ENCODE assay signal across 13 mouse cellular contexts in the genomic region with DNA sequence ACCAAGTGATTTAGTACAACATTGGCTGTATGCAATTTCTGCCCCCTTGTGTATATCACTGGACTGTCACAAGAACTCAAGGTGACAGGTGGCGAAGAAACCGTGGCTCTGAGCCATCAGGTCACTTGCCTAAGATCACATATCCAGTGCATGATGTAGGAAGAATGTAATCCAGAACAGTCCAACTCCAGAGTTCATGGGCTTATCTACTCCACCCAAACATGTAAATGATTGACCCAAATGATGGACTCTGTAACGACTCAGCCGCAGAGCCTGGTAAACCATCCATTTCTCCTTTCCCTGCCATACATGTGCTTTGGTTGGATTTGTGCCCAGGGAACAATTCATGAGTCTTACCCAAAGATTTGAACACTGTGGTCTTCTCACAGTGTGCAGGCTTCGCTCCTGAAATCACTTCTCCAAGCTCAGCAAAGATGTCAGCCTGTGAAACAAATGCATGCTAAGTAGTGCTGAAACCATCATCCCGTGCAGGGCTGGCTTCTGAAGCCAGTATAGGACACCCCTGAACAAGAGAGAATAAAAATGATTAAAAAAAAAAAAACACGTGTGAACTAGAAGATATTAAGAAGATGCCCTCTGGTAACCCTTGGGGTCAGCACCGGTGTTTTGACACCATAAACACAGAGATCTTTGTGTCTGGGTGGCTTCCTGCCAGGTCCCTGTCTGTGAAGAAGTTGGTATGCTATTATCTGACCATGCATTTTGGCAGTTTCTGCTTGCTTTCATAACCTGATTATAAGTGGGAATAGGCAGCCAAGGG. TPM values are rescaled to one million over a fixed set of nuclear protein-coding genes. Genes with fewer than 3 reads are reported as not detected.
A peak's percentile ranks its signal among the peaks of the same experiment; 100 is the strongest.
DNase-seq lines count a peak whose midpoint lies in the region; ATAC-seq and TF ChIP-seq lines count a peak whose summit lies in the region.
"Had no signal": no experiment of that assay in that cellular context is flagged by ENCODE, and none has a peak within 500 bp of the region (broad histone marks: within the 10 kb centered on the region; RNA-seq: fewer than 3 reads in every experiment).

No protein-coding gene starts in this region.

- H3K27me3 ChIP-seq in intestine, postnatal 0 days (replicated peaks; ENCODE audit: control insufficient read depth, insufficient read depth, low read length) = no peaks in the 10 kb centered on the region

- 28% methylated on average over 8 of the region's 8 CpGs for WGBS in intestine, postnatal 0 days

- H3K9me3 ChIP-seq in intestine, postnatal 0 days (ENCODE audit: control insufficient read depth) = no peaks in the 10 kb centered on the region

- no peak for DNase-seq in layer of hippocampus, adult 2 months (ENCODE audit: low spot score in 2 of 2)
- DNase-seq in layer of hippocampus, adult 8-10 months (ENCODE audit: low spot score in 2 of 2) = no peak
- peak; percentile 21 to 50 for DNase-seq in kidney, postnatal 4 days
- peak; percentile 61 for DNase-seq in yolk sac, embryonic 10.5 days (ENCODE audit: low spot score)
- no peak for DNase-seq in urinary bladder, postnatal 36 days (ENCODE audit: low spot score in 2 of 2)
- DNase-seq in layer of hippocampus, postnatal 36 days = no peak
- DNase-seq: gastrocnemius, postnatal 14 days; thymus, adult 18-20 months had no signal

- H3K36me3 ChIP-seq in intestine, postnatal 0 days (ENCODE audit: control insufficient read depth, insufficient read depth) = no peaks in the 10 kb centered on the region

- no peak overlapping the region for H3K9ac ChIP-seq in intestine, postnatal 0 days (ENCODE audit: low read depth, low read length)

- peak; percentile 89 for ATAC-seq in intestine, postnatal 0 days

- 0 out of 2 replicates have a peak overlapping the region, but pooled peaks have one; percentile 32 for H3K4me2 ChIP-seq in intestine, postnatal 0 days (replicated peaks; ENCODE audit: low read depth)

- H3K4me1 ChIP-seq in intestine, postnatal 0 days (replicated peaks; ENCODE audit: control insufficient read depth, insufficient read depth, low read length) = no peaks in the 10 kb centered on the region

- TF ChIP-seq CTCF in layer of hippocampus, adult 2 months (conservative IDR thresholded peaks at IDR 0.05) = no peak
- TF ChIP-seq CTCF in intestine, postnatal 0 days (IDR thresholded peaks at IDR 0.05; ENCODE audit: low read depth) = peak; percentile 61

- peak overlapping the region; percentile 3; the same call in 1 of the 2 replicates for H3K27ac ChIP-seq in layer of hippocampus, adult 2 months
- H3K27ac ChIP-seq in intestine, postnatal 0 days (ENCODE audit: low read depth, low read length) = peak overlapping the region; percentile 60
- H3K27ac ChIP-seq: left cerebral cortex, adult 2 months had no signal

- H3K4me3 ChIP-seq in layer of hippocampus, adult 2 months = no peak overlapping the region
- no peak overlapping the region for H3K4me3 ChIP-seq in intestine, postnatal 0 days (ENCODE audit: low read depth, low read length)
- H3K4me3 ChIP-seq: erythroblast, embryonic 14.5 days; left cerebral cortex, adult 2 months; myocyte had no signal

RNA-seq across cellular contexts. Expression of gene Crym, which starts 12.4 kb away (rescaled TPM):
- 100 to 1,000 TPM; 235 to 270 TPM for total RNA-seq in layer of hippocampus, adult 2 months (2021)
- total RNA-seq in layer of hippocampus, adult 8-10 months (2022) = 100 to 1,000 TPM; 228 to 257 (median 245) TPM
- 1.9 TPM in 2 replicates for polyA plus RNA-seq in intestine, postnatal 0 days (2015; fragmentation: Nextera tagmentation; extraction: Ambion mirVana)
- total RNA-seq in layer of hippocampus, postnatal 36 days (2021) = 100 to 1,000 TPM; 243 to 266 TPM
- polyA plus RNA-seq: erythroblast, embryonic 14.5 days had no signal

RNA-seq across cellular contexts. Expression of gene Abca14, which starts 14.2 kb away (rescaled TPM):
- not detected for total RNA-seq in layer of hippocampus, adult 2 months (2021)
- not detected for total RNA-seq in layer of hippocampus, adult 8-10 months (2022)
- polyA plus RNA-seq in intestine, postnatal 0 days (2015; fragmentation: Nextera tagmentation; extraction: Ambion mirVana) = 0.60 and 0.83 TPM in 2 replicates
- not detected for total RNA-seq in layer of hippocampus, postnatal 36 days (2021)
- total RNA-seq: gastrocnemius, postnatal 14 days; left cerebral cortex, adult 2 months had no signal
- polyA plus RNA-seq: erythroblast, embryonic 14.5 days; hindbrain, embryonic 11.5 days; myocyte had no signal

RNA-seq across cellular contexts. Expression of gene Anks4b, which starts 15.9 kb away (rescaled TPM):
- total RNA-seq in layer of hippocampus, adult 2 months (2021) = under 1 TPM; 0.31 to 0.32 TPM
- total RNA-seq in layer of hippocampus, adult 8-10 months (2022) = under 1 TPM; 0.22 to 0.45 (median 0.34) TPM
- 23.0 and 29.2 TPM in 2 replicates for polyA plus RNA-seq in intestine, postnatal 0 days (2015; fragmentation: Nextera tagmentation; extraction: Ambion mirVana)
- under 1 TPM; 0.30 to 0.45 TPM for total RNA-seq in layer of hippocampus, postnatal 36 days (2021)
- polyA plus RNA-seq: erythroblast, embryonic 14.5 days; myocyte had no signal

RNA-seq across cellular contexts. Expression of gene Zp2, which starts 44.5 kb away (rescaled TPM):
- under 1 TPM; 0.20 to 0.37 TPM for total RNA-seq in layer of hippocampus, adult 2 months (2021)
- under 1 TPM in 2 of 4 experiments, not detected in 2; 0.39 to 0.49 TPM for total RNA-seq in layer of hippocampus, adult 8-10 months (2022)
- 0.18 and 0.31 TPM in 2 replicates for polyA plus RNA-seq in intestine, postnatal 0 days (2015; fragmentation: Nextera tagmentation; extraction: Ambion mirVana)
- not detected for total RNA-seq in layer of hippocampus, postnatal 36 days (2021)
- polyA plus RNA-seq: erythroblast, embryonic 14.5 days; hindbrain, embryonic 11.5 days had no signal

Comparison
In these comparisons a context has a peak if more than half of its experiments do, and no peak if none do; other contexts are left out.
1. DNase-seq: peak in kidney, postnatal 4 days (2 of 2) and yolk sac, embryonic 10.5 days (single experiment); none in layer of hippocampus, adult 2 months (0 of 2), layer of hippocampus, adult 8-10 months (0 of 2), urinary bladder, postnatal 36 days (0 of 2) and layer of hippocampus, postnatal 36 days (0 of 2).